Mouse (Mus musculus) heart, embryonic 14.5 days (tissue): ENCODE results near the gene Spata32. TPM values are rescaled to one million over a fixed set of nuclear protein-coding genes. Genes with fewer than 3 reads are reported as not detected.
A peak's percentile ranks its signal among the peaks of the same experiment; 100 is the strongest.

Source experiments
- ATAC-seq: fragments of 200-750 bp; cut with Nextera tagmentation; 2 replicates; pipeline ENCODE4 v1.8.0; 2017; ENCODE audit warnings: low read depth, moderate TSS enrichment; ENCODE audit not compliant: insufficient number of reproducible peaks, insufficient read depth, low FRiP score
- H3K27ac ChIP-seq, 2 experiments: fragments of 200-500 bp in 1 of 2; fragments of 300-500 bp in 1 of 2; sonication (generic) in 1 of 2; replicated peaks in 1 of 2; 2 replicates each; pipeline ENCODE4 v1.5.1; 2012 to 2014; ENCODE audit warnings: low read depth in 2 of 2, low read length in 2 of 2, control low read depth in 1 of 2, mild to moderate bottlenecking in 1 of 2, mixed read lengths in 1 of 2; ENCODE audit not compliant: control insufficient read depth in 1 of 2, insufficient read depth in 1 of 2
- H3K27me3 ChIP-seq: fragments of 300-500 bp; sonication (generic); 2 replicates; pipeline ENCODE4 v1.6.1; 2014; ENCODE audit warnings: mild to moderate bottlenecking, low read length, control low read depth; ENCODE audit not compliant: control insufficient read depth, insufficient read depth
- H3K36me3 ChIP-seq: fragments of 300-500 bp; sonication (generic); 2 replicates; pipeline ENCODE4 v1.6.1; 2014; ENCODE audit warnings: mild to moderate bottlenecking, control low read depth, low read length, mixed read lengths; ENCODE audit not compliant: control insufficient read depth, insufficient read depth
- H3K4me1 ChIP-seq, 2 experiments: fragments of 200-500 bp in 1 of 2; fragments of 300-500 bp in 1 of 2; sonication (generic) in 1 of 2; 2 replicates each; pipeline ENCODE4 v1.6.1; 2012 to 2014; ENCODE audit warnings: low read length in 2 of 2, control low read depth in 1 of 2, mixed read lengths in 1 of 2; ENCODE audit not compliant: control insufficient read depth in 2 of 2, insufficient read depth in 2 of 2
- H3K4me2 ChIP-seq: fragments of 300-500 bp; sonication (generic); 2 replicates; pipeline ENCODE4 v1.6.1; 2014; ENCODE audit warnings: mild to moderate bottlenecking, low read length
- H3K4me3 ChIP-seq, 2 experiments: fragments of 200-500 bp in 1 of 2; fragments of 300-500 bp in 1 of 2; sonication (generic) in 1 of 2; 2 replicates each; pipeline ENCODE4 v1.5.1; 2012 to 2014; ENCODE audit warnings: low read length in 2 of 2, mild to moderate bottlenecking in 2 of 2, control low read depth in 1 of 2, low read depth in 1 of 2, moderate library complexity in 1 of 2; ENCODE audit not compliant: control insufficient read depth in 1 of 2, insufficient read depth in 1 of 2
- H3K9ac ChIP-seq: fragments of 300-500 bp; sonication (generic); 2 replicates; pipeline ENCODE4 v1.6.1; 2014; ENCODE audit warnings: mild to moderate bottlenecking, low read length
- H3K9me3 ChIP-seq: fragments of 300-500 bp; sonication (generic); 2 replicates; pipeline ENCODE4 v1.6.1; 2016; ENCODE audit warnings: low read length, control low read depth; ENCODE audit not compliant: control insufficient read depth
- WGBS: fragments of 180-500 bp; shearing (Covaris S2); extraction: QIAGEN DNeasy Blood & Tissue Kit; methylation state at CpG from one replicate; pipeline ENCODE4 v1.1.7; 2014; 5-methylcytosine and 5-hydroxymethylcytosine counted together
- polyA plus RNA-seq: library from polyadenylated mRNA; unstranded; fragments of >200 nt; fragmentation: Nextera tagmentation; extraction: Ambion mirVana; gene quantifications from 2 replicates; pipeline ENCODE4 v1.2.1, GENCODE M21; 2014

The Spata32 gene
- polyA plus RNA-seq, 1 experiment from 2014 or later, result not detected

- 51% methylated on average over 6 of the region's 6 CpGs for WGBS
- H3K4me2 ChIP-seq, result peak overlapping the region; percentile 73
- no peak for ATAC-seq
- H3K27ac ChIP-seq, result no peak overlapping the region
- peaks cover 22 to 41% of the 10 kb centered on the region in 2 experiments for H3K4me1 ChIP-seq
- H3K9ac ChIP-seq, result no peak overlapping the region
- no peak overlapping the region for H3K4me3 ChIP-seq
- H3K9me3 ChIP-seq, result no peaks in the 10 kb centered on the region
- no peaks in the 10 kb centered on the region for H3K36me3 ChIP-seq
- H3K27me3 ChIP-seq, result peaks cover 22% of the 10 kb centered on the region
Observed at GRCm38 (mm10) chr11:103172392-103173040, 45.7 kb downstream of the Spata32 start.

DNA sequence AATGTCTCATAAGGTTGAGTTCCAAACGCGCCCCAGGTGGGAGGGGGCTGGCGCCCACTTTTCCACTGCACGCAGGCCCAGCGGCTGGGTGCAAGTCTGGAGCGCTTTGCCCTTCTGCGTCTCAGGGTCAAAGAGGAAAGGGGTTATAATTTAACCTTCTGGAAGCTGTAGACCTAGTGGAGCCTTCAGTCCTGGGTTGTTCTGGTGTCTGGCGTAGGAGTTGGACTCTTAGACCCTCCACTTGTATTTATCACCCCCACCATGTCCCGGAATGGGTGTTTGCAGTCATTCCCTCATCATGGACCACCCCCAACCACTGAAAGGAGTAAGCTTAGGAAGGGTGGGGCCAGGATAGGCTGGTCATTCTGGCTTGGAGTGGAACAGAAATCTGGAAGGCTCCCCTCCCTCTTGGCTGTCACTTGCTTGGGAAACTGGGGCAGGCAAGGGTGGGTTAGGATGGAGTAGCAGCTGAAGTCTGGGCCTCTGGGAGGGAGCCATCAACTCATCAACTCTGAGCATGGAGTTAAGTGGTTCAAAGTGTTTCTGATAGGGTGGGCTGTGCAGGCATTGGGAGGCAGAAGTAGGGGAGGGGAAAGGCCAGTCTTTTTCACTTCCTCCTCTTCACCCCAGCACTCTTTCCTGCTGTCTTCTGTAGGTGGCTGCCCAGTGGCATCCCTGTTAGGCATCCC lies 46.4 kb downstream of the Spata32 start:
- no peak for ATAC-seq
- peaks cover 22% of the 10 kb centered on the region for H3K27me3 ChIP-seq
- H3K4me1 ChIP-seq, result peaks cover 16 to 34% of the 10 kb centered on the region in 2 experiments
- H3K4me2 ChIP-seq, result peak overlapping the region; percentile 73
- WGBS, result 42% methylated on average over 9 of the region's 9 CpGs
- no peaks in the 10 kb centered on the region for H3K36me3 ChIP-seq
- 0 out of 4 replicates have a peak overlapping the region, but pooled peaks of 1 of the 2 experiments have one; percentile 3 for H3K27ac ChIP-seq
- peak overlapping the region; percentile 52 to 54; a peak in 2 of 4 replicates for H3K4me3 ChIP-seq
- H3K9ac ChIP-seq, result peak overlapping the region; percentile 70; the same call in 1 of the 2 replicates
- H3K9me3 ChIP-seq, result no peaks in the 10 kb centered on the region

DNA sequence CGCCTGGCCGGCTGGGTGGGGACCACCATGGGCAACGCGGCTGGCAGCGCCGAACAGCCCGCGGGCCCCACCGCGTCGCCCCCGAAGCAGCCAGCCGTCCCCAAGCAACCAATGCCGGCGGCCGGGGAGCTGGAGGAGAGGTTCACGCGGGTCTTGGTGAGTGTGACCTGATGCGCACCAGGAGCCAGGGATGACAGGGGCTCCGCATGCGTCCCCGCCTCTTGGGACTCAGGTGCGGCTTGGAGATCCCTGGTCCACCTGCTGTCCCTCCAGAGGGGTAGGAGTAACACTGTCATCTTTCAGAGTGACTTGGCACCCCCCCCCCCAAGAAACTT lies 47.0 kb downstream of the Spata32 start:
- H3K9me3 ChIP-seq, result no peaks in the 10 kb centered on the region
- no peaks in the 10 kb centered on the region for H3K36me3 ChIP-seq
- peak overlapping the region; percentile 70 for H3K9ac ChIP-seq
- peak overlapping the region; percentile 52 to 54 for H3K4me3 ChIP-seq
- WGBS, result 2% methylated on average over 23 of the region's 23 CpGs
- H3K4me2 ChIP-seq, result peak overlapping the region; percentile 73
- H3K4me1 ChIP-seq, result peaks cover 13 to 30% of the 10 kb centered on the region in 2 experiments
- ATAC-seq, result no peak
- peaks cover 22% of the 10 kb centered on the region for H3K27me3 ChIP-seq
- H3K27ac ChIP-seq, result no peak overlapping the region

- 3% methylated on average over 59 of the region's 84 CpGs for WGBS
- Histone ChIP-seq H3K9ac (peak within 1 kb of the TSS; percentile 70), H3K27me3 (peaks cover 22% of the 10 kb centered on the region), H3K36me3 (no peaks in the 10 kb centered on the region), H3K9me3 (0 out of 2 replicates have a peak, but pooled peaks cover 2% of the 10 kb centered on the region), H3K4me1 (peaks cover 13 to 30% of the 10 kb centered on the region in 2 experiments), H3K4me3 (peak within 1 kb of the TSS; percentile 52 to 54), H3K27ac (0 out of 4 replicates have a peak within 1 kb of the TSS, but pooled peaks of 1 of the 2 experiments have one; percentile 3), H3K4me2 (peak within 1 kb of the TSS; percentile 73)
- ATAC-seq, result no peak
Observed at GRCm38 (mm10) chr11:103170494-103171285, 47.5 kb downstream of the Spata32 start, which contains the start of gene Fmnl1. TSS of gene Fmnl1 (plus strand) at chr11:103171107.

- Histone ChIP-seq H3K9me3 (0 out of 2 replicates have a peak, but pooled peaks cover 2% of the 10 kb centered on the region), H3K27ac (no peak overlapping the region), H3K9ac (peak overlapping the region; percentile 70), H3K36me3 (no peaks in the 10 kb centered on the region), H3K4me3 (peak overlapping the region in 1 of 2 experiments; percentile 54; a peak in 2 of 4 replicates), H3K27me3 (peaks cover 22% of the 10 kb centered on the region), H3K4me1 (peaks cover 13 to 29% of the 10 kb centered on the region in 2 experiments), H3K4me2 (peak overlapping the region; percentile 73)
- ATAC-seq, result no peak
- WGBS, result 54% methylated on average over 3 of the region's 3 CpGs
Observed at GRCm38 (mm10) chr11:103170111-103170493, 48.1 kb downstream of the Spata32 start.

DNA sequence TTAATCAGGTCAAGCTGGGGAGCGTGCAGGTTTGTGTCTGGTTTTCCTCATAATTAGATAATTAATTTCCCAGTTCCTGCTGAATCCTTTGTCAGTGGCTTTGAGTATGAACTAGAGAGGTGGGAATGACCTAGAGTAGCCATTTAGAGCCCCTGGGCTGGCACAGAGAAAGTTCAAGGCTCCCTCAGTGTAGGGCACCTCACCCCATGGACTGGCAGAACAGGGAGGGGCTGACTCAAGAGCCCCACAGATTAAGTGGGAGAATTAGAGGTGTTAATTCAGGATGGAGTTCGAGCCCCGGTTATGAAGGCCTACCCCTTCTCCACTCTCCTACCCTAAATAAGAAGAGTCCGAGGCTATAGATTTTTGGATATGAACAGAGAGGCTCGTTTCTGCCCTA lies 48.6 kb downstream of the Spata32 start:
- no peaks in the 10 kb centered on the region for H3K36me3 ChIP-seq
- no peak overlapping the region for H3K27ac ChIP-seq
- H3K27me3 ChIP-seq, result peaks cover 22% of the 10 kb centered on the region
- WGBS, result 85% methylated on average over 5 of the region's 5 CpGs
- ATAC-seq, result no peak
- 0 out of 2 replicates have a peak, but pooled peaks cover 2% of the 10 kb centered on the region for H3K9me3 ChIP-seq
- no peak overlapping the region for H3K4me2 ChIP-seq
- H3K4me1 ChIP-seq, result peaks cover 10 to 25% of the 10 kb centered on the region in 2 experiments
- no peak overlapping the region for H3K4me3 ChIP-seq
- H3K9ac ChIP-seq, result no peak overlapping the region

DNA sequence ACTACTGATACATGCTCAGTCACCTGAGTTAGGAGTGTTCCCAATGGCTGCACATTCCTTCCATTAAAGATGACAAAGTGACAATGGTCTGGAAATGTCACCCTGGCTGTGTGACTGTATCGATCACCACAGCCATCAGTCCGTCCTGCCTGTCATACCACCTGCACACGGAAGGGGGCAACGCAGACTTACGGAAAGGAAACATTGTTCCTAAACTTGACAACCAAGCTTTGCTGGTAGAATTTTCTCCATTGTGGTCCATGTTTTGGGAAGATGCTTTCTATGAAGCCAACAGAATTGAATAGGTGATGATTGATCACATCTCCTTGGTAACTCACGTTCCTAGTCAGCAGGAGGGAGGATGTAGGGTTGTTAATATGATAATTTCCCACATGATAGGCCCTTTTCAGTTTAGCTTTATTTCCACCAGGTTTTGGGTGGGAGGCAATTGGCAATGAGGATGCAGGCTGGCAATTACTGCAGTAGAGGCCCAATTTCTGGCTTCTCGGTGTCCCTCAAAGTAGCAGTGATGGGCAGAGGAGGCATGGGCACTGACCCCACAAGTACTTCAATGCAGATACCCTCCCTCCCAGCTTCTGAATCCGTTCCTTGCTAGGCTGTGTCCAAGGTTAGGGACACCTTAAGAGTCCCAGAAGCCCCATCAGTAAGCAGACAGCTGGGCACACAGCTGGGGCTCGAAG lies 49.4 kb downstream of the Spata32 start:
- H3K27me3 ChIP-seq, result peaks cover 22% of the 10 kb centered on the region
- H3K4me3 ChIP-seq, result no peak overlapping the region
- WGBS, result 26% methylated on average over 9 of the region's 9 CpGs
- H3K9me3 ChIP-seq, result 0 out of 2 replicates have a peak, but pooled peaks cover 2% of the 10 kb centered on the region
- H3K9ac ChIP-seq, result no peak overlapping the region
- H3K4me2 ChIP-seq, result no peak overlapping the region
- H3K4me1 ChIP-seq, result peaks cover 12 to 26% of the 10 kb centered on the region in 2 experiments
- H3K36me3 ChIP-seq, result no peaks in the 10 kb centered on the region
- no peak for ATAC-seq
- H3K27ac ChIP-seq, result no peak overlapping the region
